Mouse (Mus musculus) forebrain, postnatal 0 days (tissue): Measurements from ENCODE around the gene D430041D05Rik. TPM values are rescaled to one million over a fixed set of nuclear protein-coding genes. Genes with fewer than 3 reads are reported as not detected.
A peak's percentile ranks its signal among the peaks of the same experiment; 100 is the strongest.

Source experiments
- ATAC-seq: fragments of 200-750 bp; cut with Nextera tagmentation; 2 replicates; pipeline ENCODE4 v1.8.0; 2017; ENCODE audit warnings: mild to moderate bottlenecking, moderate library complexity
- DNase-seq: peaks from one replicate; pipeline ENCODE4 v3.0.0-alpha.2; 2015
- H3K27ac ChIP-seq: fragments of 300-500 bp; sonication (generic); 2 replicates; pipeline ENCODE4 v1.5.1; 2014; ENCODE audit warnings: low read depth, mild to moderate bottlenecking, antibody characterized with exemption, low read length, moderate library complexity, mixed read lengths
- H3K27me3 ChIP-seq: fragments of 300-500 bp; sonication (generic); 2 replicates; pipeline ENCODE4 v1.6.1; 2014; ENCODE audit warnings: mild to moderate bottlenecking, low read length, mixed read lengths; ENCODE audit not compliant: insufficient read depth
- H3K36me3 ChIP-seq: fragments of 300-500 bp; sonication (generic); 2 replicates; pipeline ENCODE4 v1.6.1; 2014; ENCODE audit warnings: mild to moderate bottlenecking, moderate library complexity; ENCODE audit not compliant: insufficient read depth
- H3K4me1 ChIP-seq: fragments of 300-500 bp; sonication (generic); 2 replicates; pipeline ENCODE4 v1.6.1; 2014; ENCODE audit warnings: antibody characterized with exemption; ENCODE audit not compliant: insufficient read depth
- H3K4me2 ChIP-seq: fragments of 300-500 bp; sonication (generic); 2 replicates; pipeline ENCODE4 v1.6.1; 2014; ENCODE audit warnings: low read depth, mild to moderate bottlenecking, moderate library complexity
- H3K4me3 ChIP-seq: fragments of 300-500 bp; sonication (generic); 2 replicates; pipeline ENCODE4 v1.5.1; 2014; ENCODE audit warnings: low read depth, low read length, mixed read lengths
- H3K9ac ChIP-seq: fragments of 300-500 bp; sonication (generic); 2 replicates; pipeline ENCODE4 v1.6.1; 2014; ENCODE audit warnings: mild to moderate bottlenecking
- H3K9me3 ChIP-seq: fragments of 300-500 bp; sonication (generic); 2 replicates; pipeline ENCODE4 v1.6.1; 2016; ENCODE audit warnings: low read length
- CTCF ChIP-seq: sonication (generic); IDR thresholded peaks from 2 replicates; pipeline ENCODE4 v1.5.1; 2016; ENCODE audit warnings: antibody characterized with exemption, control low read depth, low read depth
- WGBS: fragments of 180-500 bp; shearing (Covaris S2); extraction: QIAGEN DNeasy Blood & Tissue Kit; methylation state at CpG from one replicate; pipeline ENCODE4 v1.1.7; 2014; 5-methylcytosine and 5-hydroxymethylcytosine counted together
- polyA plus RNA-seq: library from polyadenylated mRNA; unstranded; fragments of >200 nt; fragmentation: Nextera tagmentation; extraction: Ambion mirVana; gene quantifications from 2 replicates; pipeline ENCODE4 v1.2.1, GENCODE M21; 2015
- total RNA-seq: library from RNA; depleted of rRNA; stranded (reverse); fragments of >200 nt; gene quantifications from 2 replicates; pipeline ENCODE4 v1.2.3, GENCODE M21; 2014

D430041D05Rik gene
- total and polyA plus RNA-seq, 2 experiments from 2014 or later = 11.1 to 58.9 TPM

GRCm38 (mm10) chr2:104299160-104299559 lies 111.7 kb downstream of the D430041D05Rik start:
- no peaks in the 10 kb centered on the region for H3K4me1 ChIP-seq
- H3K27me3 ChIP-seq = no peaks in the 10 kb centered on the region
- H3K9me3 ChIP-seq = no peaks in the 10 kb centered on the region
- no peak overlapping the region for H3K4me2 ChIP-seq
- no peak for DNase-seq
- WGBS = 20% methylated on average over 7 of the region's 7 CpGs
- TF ChIP-seq CTCF = no peak
- H3K4me3 ChIP-seq = no peak overlapping the region
- H3K27ac ChIP-seq = no peak overlapping the region
- no peak for ATAC-seq
- H3K9ac ChIP-seq = no peak overlapping the region
- H3K36me3 ChIP-seq = no peaks in the 10 kb centered on the region

DNA sequence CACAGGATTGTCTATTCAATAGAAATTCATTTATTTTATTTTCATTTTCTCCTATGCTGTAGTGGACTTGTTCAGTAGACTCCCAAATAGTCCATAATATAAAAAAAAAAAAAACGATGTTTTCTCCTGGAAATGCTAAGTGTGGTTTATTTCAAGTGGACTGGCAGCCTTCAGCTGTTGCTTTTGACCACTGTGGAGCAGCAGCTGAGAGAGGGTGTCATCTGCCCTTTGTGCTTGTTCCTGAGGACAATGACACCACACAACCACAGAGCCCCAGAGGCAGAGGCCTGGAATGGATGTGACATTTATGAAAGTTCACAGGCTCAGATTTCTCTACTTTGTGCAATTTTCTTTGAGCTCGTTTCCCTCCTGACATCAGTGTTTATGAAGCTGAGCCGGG lies 124.0 kb downstream of the D430041D05Rik start:
- 84% methylated on average over 3 of the region's 3 CpGs for WGBS
- H3K9ac ChIP-seq = no peak overlapping the region
- no peak for TF ChIP-seq CTCF
- H3K27ac ChIP-seq = no peak overlapping the region
- ATAC-seq (no peak), DNase-seq (no peak)
- H3K27me3 ChIP-seq = no peaks in the 10 kb centered on the region
- no peaks in the 10 kb centered on the region for H3K36me3 ChIP-seq
- H3K4me1 ChIP-seq = no peaks in the 10 kb centered on the region
- no peaks in the 10 kb centered on the region for H3K9me3 ChIP-seq
- H3K4me2 ChIP-seq = no peak overlapping the region
- no peak overlapping the region for H3K4me3 ChIP-seq

DNA sequence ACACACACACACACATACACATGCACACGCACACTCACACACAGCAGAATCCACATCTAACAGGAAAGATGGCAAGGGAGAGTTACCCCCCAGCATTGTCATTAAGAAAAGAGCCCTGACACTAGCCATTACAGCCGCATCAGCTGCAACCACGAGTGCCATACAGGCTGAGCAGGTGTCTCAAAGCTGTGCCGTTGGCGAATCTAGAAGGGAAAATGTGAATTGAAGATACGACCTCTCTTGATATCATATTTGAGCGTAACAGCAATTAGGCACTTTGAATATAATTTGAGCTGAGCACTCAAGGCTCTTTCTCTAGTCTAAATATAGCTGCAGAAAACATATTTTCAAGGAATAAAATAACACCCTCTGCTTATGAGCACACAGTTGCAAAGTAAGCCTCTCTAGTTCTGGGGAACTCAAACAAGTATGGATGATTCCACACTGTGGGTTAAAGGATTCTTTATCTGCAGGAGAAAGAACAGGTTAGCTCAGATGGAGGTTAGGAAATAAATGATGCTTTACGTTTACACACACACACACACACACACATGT lies 127.3 kb downstream of the D430041D05Rik start:
- WGBS = 52% methylated on average over 8 of the region's 8 CpGs
- Histone ChIP-seq H3K9me3 (no peaks in the 10 kb centered on the region), H3K4me3 (no peak overlapping the region), H3K36me3 (no peaks in the 10 kb centered on the region), H3K4me1 (no peaks in the 10 kb centered on the region), H3K27ac (peak overlapping the region; percentile 42), H3K4me2 (peak overlapping the region; percentile 23), H3K9ac (no peak overlapping the region), H3K27me3 (no peaks in the 10 kb centered on the region)
- no peak for TF ChIP-seq CTCF
- DNase-seq = peak; percentile 56
- ATAC-seq = peak; percentile 75

- Histone ChIP-seq H3K4me2 (0 out of 2 replicates have a peak overlapping the region, but pooled peaks have one; percentile 23), H3K9me3 (no peaks in the 10 kb centered on the region), H3K4me3 (no peak overlapping the region), H3K9ac (no peak overlapping the region), H3K4me1 (no peaks in the 10 kb centered on the region), H3K27ac (peak overlapping the region; percentile 42), H3K36me3 (no peaks in the 10 kb centered on the region), H3K27me3 (no peaks in the 10 kb centered on the region)
- WGBS = 43% methylated on average over 2 of the region's 2 CpGs
- ATAC-seq (peak; percentile 54; the same call in 1 of the 2 replicates), DNase-seq (peak; percentile 62)
- TF ChIP-seq CTCF = no peak
Measured at GRCm38 (mm10) chr2:104282835-104283234, 128.0 kb downstream of the D430041D05Rik start.

GRCm38 (mm10) chr2:104267049-104267448 lies 143.8 kb downstream of the D430041D05Rik start:
- no peak for TF ChIP-seq CTCF
- no peak overlapping the region for H3K4me3 ChIP-seq
- no peak overlapping the region for H3K27ac ChIP-seq
- ATAC-seq = peak; percentile 32; the same call in 1 of the 2 replicates
- H3K9me3 ChIP-seq = no peaks in the 10 kb centered on the region
- no peak overlapping the region for H3K9ac ChIP-seq
- H3K4me2 ChIP-seq = no peak overlapping the region
- H3K36me3 ChIP-seq = no peaks in the 10 kb centered on the region
- no peaks in the 10 kb centered on the region for H3K27me3 ChIP-seq
- DNase-seq = no peak
- 55% methylated on average over 4 of the region's 4 CpGs for WGBS
- no peaks in the 10 kb centered on the region for H3K4me1 ChIP-seq

DNA sequence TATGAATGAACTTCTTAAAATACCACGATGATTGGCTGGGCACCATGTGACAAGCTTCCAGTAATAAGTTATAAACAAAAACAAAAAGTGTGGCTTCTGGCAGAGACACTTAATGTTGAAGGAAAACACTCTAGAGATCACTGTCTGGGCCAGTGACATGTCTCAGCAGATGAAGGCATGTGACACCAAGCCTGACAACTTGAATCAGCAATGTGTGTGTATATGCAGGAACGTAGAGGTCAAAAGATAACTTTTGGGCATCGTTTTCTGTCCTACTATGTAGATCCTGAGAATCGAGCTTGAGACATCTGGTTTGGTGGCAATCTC lies 149.1 kb downstream of the D430041D05Rik start:
- Histone ChIP-seq H3K36me3 (no peaks in the 10 kb centered on the region), H3K9me3 (no peaks in the 10 kb centered on the region), H3K9ac (no peak overlapping the region), H3K27ac (no peak overlapping the region), H3K4me1 (no peaks in the 10 kb centered on the region), H3K4me3 (no peak overlapping the region), H3K27me3 (no peaks in the 10 kb centered on the region), H3K4me2 (no peak overlapping the region)
- no peak for ATAC-seq
- TF ChIP-seq CTCF = no peak
- 73% methylated on average over 4 of the region's 4 CpGs for WGBS
- DNase-seq = no peak

GRCm38 (mm10) chr2:104260920-104261740 lies 149.7 kb downstream of the D430041D05Rik start:
- Histone ChIP-seq H3K9me3 (no peaks in the 10 kb centered on the region), H3K4me3 (no peak overlapping the region), H3K4me2 (no peak overlapping the region), H3K36me3 (0 out of 2 replicates have a peak, but pooled peaks cover under 1% of the 10 kb centered on the region), H3K9ac (no peak overlapping the region), H3K27ac (no peak overlapping the region), H3K4me1 (0 out of 2 replicates have a peak, but pooled peaks cover 3% of the 10 kb centered on the region), H3K27me3 (no peaks in the 10 kb centered on the region)
- ATAC-seq = peak; percentile 32; the same call in 1 of the 2 replicates
- 78% methylated on average over 18 of the region's 18 CpGs for WGBS
- DNase-seq = no peak
- TF ChIP-seq CTCF = no peak
